Mouse (Mus musculus) neural tube, embryonic 13.5 days (tissue): ENCODE measurements at regions not wholly inside any gene's neighbourhood (a gene's known extent, or its start where the extent isn't known, plus 50 kb on each side); places are given as distances from the start of the nearest gene placed in this dataset.

ENCODE experiments used
- ATAC-seq: fragments of 200-750 bp; cut with Nextera tagmentation; 2 replicates; pipeline ENCODE4 v1.8.0; 2017; ENCODE audit warnings: low read depth, mild to moderate bottlenecking, moderate TSS enrichment, moderate library complexity
- H3K27ac ChIP-seq: fragments of 300-500 bp; sonication (generic); replicated peaks from 2 replicates; pipeline ENCODE4 v1.5.1; 2015; ENCODE audit warnings: moderate library complexity, mild to moderate bottlenecking, inconsistent platforms
- H3K27me3 ChIP-seq: fragments of 300-500 bp; sonication (generic); 2 replicates; pipeline ENCODE4 v1.6.1; 2015; ENCODE audit warnings: mild to moderate bottlenecking, inconsistent platforms
- H3K36me3 ChIP-seq: fragments of 300-500 bp; sonication (generic); 2 replicates; pipeline ENCODE4 v1.6.1; 2015; ENCODE audit warnings: mild to moderate bottlenecking, inconsistent platforms
- H3K4me1 ChIP-seq: fragments of 300-500 bp; sonication (generic); replicated peaks from 2 replicates; pipeline ENCODE4 v1.6.1; 2015; ENCODE audit warnings: inconsistent platforms
- H3K4me2 ChIP-seq: fragments of 300-500 bp; sonication (generic); 2 replicates; pipeline ENCODE4 v1.6.1; 2015; ENCODE audit warnings: inconsistent platforms, mild to moderate bottlenecking, moderate library complexity
- H3K4me3 ChIP-seq: fragments of 300-500 bp; sonication (generic); 2 replicates; pipeline ENCODE4 v1.5.1; 2015; ENCODE audit warnings: mild to moderate bottlenecking, inconsistent platforms
- H3K9ac ChIP-seq: fragments of 300-500 bp; sonication (generic); 2 replicates; pipeline ENCODE4 v1.6.1; 2015; ENCODE audit warnings: moderate library complexity, mild to moderate bottlenecking, inconsistent platforms
- H3K9me3 ChIP-seq: fragments of 300-500 bp; sonication (generic); 2 replicates; pipeline ENCODE4 v1.6.1; 2016; ENCODE audit warnings: inconsistent platforms
- WGBS: fragments of 180-500 bp; shearing (Covaris S2); methylation state at CpG from one replicate; pipeline ENCODE4 v1.1.7; 2015; 5-methylcytosine and 5-hydroxymethylcytosine counted together

GRCm38 (mm10) chr1:185587671-185588347 lies 133.2 kb downstream of the Slc30a10 start:
- Histone ChIP-seq H3K4me1 (no peaks in the 10 kb centered on the region), H3K27ac (no peak overlapping the region), H3K9me3 (no peaks in the 10 kb centered on the region), H3K27me3 (no peaks in the 10 kb centered on the region), H3K4me2 (no peak overlapping the region), H3K36me3 (no peaks in the 10 kb centered on the region), H3K4me3 (no peak overlapping the region), H3K9ac (no peak overlapping the region)
- no peak for ATAC-seq
- WGBS, result 77% methylated on average over 13 of the region's 13 CpGs

DNA sequence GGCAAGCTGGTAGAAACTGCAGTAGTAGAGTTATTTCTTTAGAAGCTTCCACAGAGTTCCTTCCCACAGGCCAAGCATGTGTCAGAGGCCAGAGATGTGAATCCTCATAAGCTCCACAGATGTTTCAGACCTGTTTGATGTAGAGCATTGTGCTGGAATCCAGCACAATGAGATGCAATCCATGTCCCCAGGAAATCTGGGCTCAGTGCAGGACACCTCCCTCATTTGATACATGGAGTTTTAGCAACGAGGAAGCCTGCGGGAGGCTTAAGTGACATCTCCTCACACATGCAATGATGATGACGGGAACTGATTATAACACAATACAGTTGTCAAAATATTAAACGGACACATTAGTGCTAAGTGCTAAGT lies 133.7 kb downstream of the Slc30a10 start:
- 91% methylated on average over 4 of the region's 4 CpGs for WGBS
- Histone ChIP-seq H3K9me3 (no peaks in the 10 kb centered on the region), H3K4me2 (no peak overlapping the region), H3K4me1 (no peaks in the 10 kb centered on the region), H3K9ac (no peak overlapping the region), H3K27me3 (no peaks in the 10 kb centered on the region), H3K27ac (no peak overlapping the region), H3K36me3 (no peaks in the 10 kb centered on the region), H3K4me3 (no peak overlapping the region)
- no peak for ATAC-seq

- Histone ChIP-seq H3K4me1 (no peaks in the 10 kb centered on the region), H3K36me3 (no peaks in the 10 kb centered on the region), H3K27me3 (no peaks in the 10 kb centered on the region), H3K4me3 (no peak overlapping the region), H3K27ac (no peak overlapping the region), H3K9me3 (0 out of 2 replicates have a peak, but pooled peaks cover 5% of the 10 kb centered on the region), H3K4me2 (no peak overlapping the region), H3K9ac (no peak overlapping the region)
- ATAC-seq, result no peak
- 85% methylated on average over 5 of the region's 5 CpGs for WGBS
Measured at GRCm38 (mm10) chr1:185596815-185597214, 142.2 kb downstream of the Slc30a10 start.

DNA sequence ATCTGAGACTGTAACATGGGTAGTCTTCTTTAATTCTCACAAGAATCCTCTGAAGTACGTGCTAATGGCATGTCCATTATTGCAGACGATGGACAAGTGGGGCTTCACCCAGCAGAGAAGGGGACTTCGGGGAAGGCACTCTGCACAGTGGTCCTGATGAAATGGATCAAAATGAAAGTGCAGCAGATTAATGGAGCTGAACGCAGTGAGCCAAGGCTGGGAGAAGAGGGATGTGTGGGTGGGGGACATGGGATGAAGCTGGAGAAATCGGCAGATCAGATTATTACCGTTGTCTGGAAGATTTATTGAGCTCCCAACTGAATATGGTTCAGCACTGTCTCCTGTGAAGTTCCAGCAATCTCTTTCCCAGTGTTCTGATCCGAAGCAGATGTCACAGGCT lies 143.9 kb downstream of the Slc30a10 start:
- no peaks in the 10 kb centered on the region for H3K27me3 ChIP-seq
- WGBS, result 68% methylated on average over 7 of the region's 7 CpGs

GRCm38 (mm10) chr1:185601166-185601565 lies 146.5 kb downstream of the Slc30a10 start:
- WGBS, result 81% methylated on average over 1 of the region's 1 CpGs
- Histone ChIP-seq H3K4me3 (no peak overlapping the region), H3K9me3 (0 out of 2 replicates have a peak, but pooled peaks cover 5% of the 10 kb centered on the region), H3K27me3 (no peaks in the 10 kb centered on the region), H3K4me1 (no peaks in the 10 kb centered on the region), H3K27ac (no peak overlapping the region), H3K9ac (no peak overlapping the region), H3K36me3 (no peaks in the 10 kb centered on the region), H3K4me2 (no peak overlapping the region)
- no peak for ATAC-seq

More for the DNA sequence above, 143.9 kb downstream of the Slc30a10 start:
- Histone ChIP-seq H3K4me1 (no peaks in the 10 kb centered on the region), H3K9me3 (0 out of 2 replicates have a peak, but pooled peaks cover 5% of the 10 kb centered on the region), H3K36me3 (no peaks in the 10 kb centered on the region), H3K4me3 (no peak overlapping the region), H3K9ac (no peak overlapping the region), H3K27ac (no peak overlapping the region), H3K4me2 (no peak overlapping the region)
- ATAC-seq, result no peak

GRCm38 (mm10) chr1:185605996-185606395 lies 151.3 kb downstream of the Slc30a10 start:
- Histone ChIP-seq H3K9me3 (no peaks in the 10 kb centered on the region), H3K9ac (no peak overlapping the region), H3K36me3 (no peaks in the 10 kb centered on the region), H3K4me1 (no peaks in the 10 kb centered on the region), H3K27me3 (no peaks in the 10 kb centered on the region), H3K4me2 (no peak overlapping the region), H3K27ac (no peak overlapping the region), H3K4me3 (no peak overlapping the region)
- no peak for ATAC-seq
- WGBS, result 91% methylated on average over 4 of the region's 4 CpGs

GRCm38 (mm10) chr1:185607611-185608010 lies 153.0 kb downstream of the Slc30a10 start:
- Histone ChIP-seq H3K9ac (no peak overlapping the region), H3K36me3 (no peaks in the 10 kb centered on the region), H3K4me2 (no peak overlapping the region), H3K9me3 (no peaks in the 10 kb centered on the region), H3K27ac (no peak overlapping the region), H3K27me3 (no peaks in the 10 kb centered on the region), H3K4me3 (no peak overlapping the region), H3K4me1 (no peaks in the 10 kb centered on the region)
- no peak for ATAC-seq
- 91% methylated on average over 5 of the region's 5 CpGs for WGBS

DNA sequence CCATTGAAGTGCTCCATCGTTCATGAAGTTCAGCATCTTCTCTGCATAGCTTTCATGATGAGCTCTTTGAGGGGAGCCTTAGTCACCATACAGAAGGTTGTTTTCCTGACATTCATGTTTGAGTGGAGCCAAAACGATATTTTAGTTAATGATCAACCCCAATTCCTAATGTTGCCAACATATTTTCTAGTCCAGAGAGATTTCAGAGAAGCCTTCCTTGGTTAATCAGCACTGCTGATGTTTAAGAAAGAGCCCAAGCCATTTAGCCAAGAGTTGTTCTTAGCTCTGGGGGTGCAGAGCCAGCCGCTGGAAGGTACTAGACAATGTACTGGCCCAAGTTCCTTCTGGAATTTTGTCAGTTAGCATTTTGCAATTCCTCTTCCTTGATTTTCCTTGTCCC lies 153.8 kb downstream of the Slc30a10 start:
- no peak for ATAC-seq
- no peak overlapping the region for H3K4me3 ChIP-seq
- H3K9ac ChIP-seq, result no peak overlapping the region
- H3K4me1 ChIP-seq, result no peaks in the 10 kb centered on the region
- no peaks in the 10 kb centered on the region for H3K9me3 ChIP-seq
- H3K27ac ChIP-seq, result no peak overlapping the region
- H3K27me3 ChIP-seq, result no peaks in the 10 kb centered on the region
- WGBS, result 91% methylated on average over 3 of the region's 3 CpGs
- no peaks in the 10 kb centered on the region for H3K36me3 ChIP-seq
- no peak overlapping the region for H3K4me2 ChIP-seq

DNA sequence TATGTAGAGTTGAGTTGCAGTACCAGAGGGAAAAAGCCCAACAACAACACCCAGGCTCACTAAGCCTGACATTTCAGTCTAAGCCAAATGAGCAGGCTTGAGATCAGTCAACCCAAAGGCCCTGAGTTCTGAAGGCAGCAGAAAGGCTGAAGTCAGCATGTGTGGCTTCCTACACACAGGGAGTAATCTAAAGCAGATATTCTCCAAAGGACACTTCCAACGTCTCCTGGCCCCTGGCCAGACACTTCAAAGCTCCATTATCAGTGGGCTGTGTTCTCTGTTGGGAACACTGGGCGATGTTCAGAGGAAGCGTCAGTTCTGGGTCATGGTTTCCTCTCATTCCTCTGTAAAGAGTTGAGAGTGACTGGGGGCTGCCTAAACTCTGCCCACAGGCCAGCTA lies 155.9 kb downstream of the Slc30a10 start:
- Histone ChIP-seq H3K4me1 (0 out of 2 replicates have a peak, but pooled peaks cover under 1% of the 10 kb centered on the region), H3K27me3 (no peaks in the 10 kb centered on the region), H3K9me3 (no peaks in the 10 kb centered on the region), H3K9ac (no peak overlapping the region), H3K4me2 (no peak overlapping the region), H3K36me3 (no peaks in the 10 kb centered on the region), H3K4me3 (no peak overlapping the region), H3K27ac (no peak overlapping the region)
- WGBS, result 45% methylated on average over 3 of the region's 3 CpGs
- no peak for ATAC-seq

- ATAC-seq, result no peak
Measured at GRCm38 (mm10) chr1:185615819-185616429, 161.3 kb downstream of the Slc30a10 start.

GRCm38 (mm10) chr1:185617691-185618090 lies 163.0 kb downstream of the Slc30a10 start:
- no peak overlapping the region for H3K4me3 ChIP-seq
- 74% methylated on average over 4 of the region's 4 CpGs for WGBS
- no peaks in the 10 kb centered on the region for H3K9me3 ChIP-seq
- no peak overlapping the region for H3K4me2 ChIP-seq
- no peak for ATAC-seq
- no peaks in the 10 kb centered on the region for H3K27me3 ChIP-seq
- H3K36me3 ChIP-seq, result no peaks in the 10 kb centered on the region
- H3K9ac ChIP-seq, result no peak overlapping the region
- no peak overlapping the region for H3K27ac ChIP-seq
- 0 out of 2 replicates have a peak, but pooled peaks cover 5% of the 10 kb centered on the region for H3K4me1 ChIP-seq

More at GRCm38 (mm10) chr1:185615819-185616429, 161.3 kb downstream of the Slc30a10 start:
- H3K4me3 ChIP-seq, result no peak overlapping the region
- H3K4me1 ChIP-seq, result 0 out of 2 replicates have a peak, but pooled peaks cover 5% of the 10 kb centered on the region
- no peak overlapping the region for H3K4me2 ChIP-seq
- H3K36me3 ChIP-seq, result no peaks in the 10 kb centered on the region
- no peaks in the 10 kb centered on the region for H3K27me3 ChIP-seq
- no peak overlapping the region for H3K9ac ChIP-seq
- no peak overlapping the region for H3K27ac ChIP-seq
- H3K9me3 ChIP-seq, result no peaks in the 10 kb centered on the region
- WGBS, result 20% methylated on average over 10 of the region's 10 CpGs

DNA sequence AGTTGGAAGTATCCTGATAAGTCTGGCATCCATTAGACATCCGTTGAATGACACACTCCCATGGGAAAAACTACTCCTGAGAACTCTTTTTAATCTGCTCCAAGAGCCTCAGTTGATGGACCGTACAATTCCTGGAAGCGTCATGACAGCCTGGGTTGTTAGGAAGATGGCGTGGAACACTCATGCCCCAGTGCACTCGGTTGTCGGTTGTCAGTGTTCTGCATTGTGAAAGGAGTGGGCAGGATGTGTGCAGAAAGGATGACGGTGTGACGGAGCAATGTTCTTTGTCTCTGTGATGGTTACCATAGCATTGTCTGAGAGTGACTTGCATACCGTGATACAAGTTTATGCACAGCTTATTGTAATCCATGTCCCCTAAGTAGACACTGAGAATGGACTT lies 164.4 kb downstream of the Slc30a10 start:
- 76% methylated on average over 9 of the region's 9 CpGs for WGBS
- Histone ChIP-seq H3K4me3 (no peak overlapping the region), H3K4me2 (no peak overlapping the region), H3K27ac (no peak overlapping the region), H3K9me3 (no peaks in the 10 kb centered on the region), H3K36me3 (no peaks in the 10 kb centered on the region), H3K4me1 (0 out of 2 replicates have a peak, but pooled peaks cover 5% of the 10 kb centered on the region), H3K27me3 (no peaks in the 10 kb centered on the region), H3K9ac (no peak overlapping the region)
- no peak for ATAC-seq

GRCm38 (mm10) chr1:185628401-185628800 lies 173.8 kb downstream of the Slc30a10 start:
- Histone ChIP-seq H3K9me3 (no peaks in the 10 kb centered on the region), H3K4me1 (no peaks in the 10 kb centered on the region), H3K4me3 (no peak overlapping the region), H3K9ac (no peak overlapping the region), H3K4me2 (no peak overlapping the region), H3K27ac (no peak overlapping the region), H3K36me3 (no peaks in the 10 kb centered on the region), H3K27me3 (no peaks in the 10 kb centered on the region)
- no peak for ATAC-seq
- WGBS, result 71% methylated on average over 3 of the region's 3 CpGs
